Mouse (Mus musculus) adipocyte (in vitro differentiated cells): ENCODE measurements at regions not wholly inside any gene's neighbourhood (a gene's known extent, or its start where the extent isn't known, plus 50 kb on each side); places are given as distances from the start of the nearest gene placed in this dataset.
"Not testable (repeated sequence)": the region's sequence is repeated elsewhere in the genome, so short reads cannot be mapped to it uniquely, and the experiment has no call there.

Experiments
- DNase-seq: peaks from one replicate; pipeline ENCODE4 v3.0.0-alpha.2; 2016; ENCODE audit warnings: low spot score

GRCm38 (mm10) chr8:20495542-20495941 is 119.2 kb upstream of the Gm21119 start:
- DNase-seq = not testable (repeated sequence)

GRCm38 (mm10) chr8:20513920-20514319 is 100.8 kb upstream of the Gm21119 start:
- peak; percentile 2 for DNase-seq

- DNase-seq = not testable (repeated sequence)
Observed at GRCm38 (mm10) chr8:20516324-20516830, 98.3 kb upstream of the Gm21119 start.

GRCm38 (mm10) chr8:20517551-20517950 is 97.2 kb upstream of the Gm21119 start:
- DNase-seq = not testable (repeated sequence)

GRCm38 (mm10) chr8:20524539-20524938 is 90.2 kb upstream of the Gm21119 start:
- not testable (repeated sequence) for DNase-seq

GRCm38 (mm10) chr8:20529048-20529447 is 85.7 kb upstream of the Gm21119 start:
- DNase-seq = not testable (repeated sequence)

GRCm38 (mm10) chr8:20539031-20539430 is 75.7 kb upstream of the Gm21119 start:
- not testable (repeated sequence) for DNase-seq

- not testable (repeated sequence) for DNase-seq
Observed at GRCm38 (mm10) chr8:20544084-20544483, 70.6 kb upstream of the Gm21119 start.

GRCm38 (mm10) chr8:20545347-20545746 is 69.4 kb upstream of the Gm21119 start:
- not testable (repeated sequence) for DNase-seq

GRCm38 (mm10) chr8:20546401-20546800 is 68.3 kb upstream of the Gm21119 start:
- not testable (repeated sequence) for DNase-seq

- DNase-seq = not testable (repeated sequence)
Observed at GRCm38 (mm10) chr8:20550054-20550778, 64.5 kb upstream of the Gm21119 start.

GRCm38 (mm10) chr8:20556501-20557181 is 58.1 kb upstream of the Gm21119 start:
- DNase-seq = not testable (repeated sequence)

- DNase-seq = not testable (repeated sequence)
Observed at GRCm38 (mm10) chr8:20557184-20557583, 57.5 kb upstream of the Gm21119 start.

GRCm38 (mm10) chr8:20557609-20558008 is 57.1 kb upstream of the Gm21119 start:
- not testable (repeated sequence) for DNase-seq
